Mouse (Mus musculus): ENCODE results near the gene Cfap299.

The Cfap299 gene

GRCm38 (mm10) chr5:98359912-98360311 lies 30.8 kb downstream of the Cfap299 start:
- no peak for DNase-seq (ENCODE audit: low read depth, low spot score)
- Histone ChIP-seq H3K36me3 (ENCODE audit: control insufficient read depth, insufficient read depth, low read length, poor library complexity, severe bottlenecking) (no peaks in the 10 kb centered on the region), H3K27me3 (ENCODE audit: control insufficient read depth, insufficient read depth, low read length, poor library complexity, severe bottlenecking) (no peaks in the 10 kb centered on the region)

GRCm38 (mm10) chr5:98360792-98361419 lies 31.8 kb downstream of the Cfap299 start:
- DNase-seq (ENCODE audit: low read depth, low spot score): no peak
- H3K27me3 ChIP-seq (ENCODE audit: control insufficient read depth, insufficient read depth, low read length, poor library complexity, severe bottlenecking): no peaks in the 10 kb centered on the region
- no peaks in the 10 kb centered on the region for H3K36me3 ChIP-seq (ENCODE audit: control insufficient read depth, insufficient read depth, low read length, poor library complexity, severe bottlenecking)

- Histone ChIP-seq H3K27me3 (ENCODE audit: control insufficient read depth, insufficient read depth, low read length, poor library complexity, severe bottlenecking) (no peaks in the 10 kb centered on the region), H3K36me3 (ENCODE audit: control insufficient read depth, insufficient read depth, low read length, poor library complexity, severe bottlenecking) (no peaks in the 10 kb centered on the region)
- DNase-seq (ENCODE audit: low read depth, low spot score): peak; percentile 3
Measured at GRCm38 (mm10) chr5:98363428-98363827, 34.3 kb downstream of the Cfap299 start.

- Histone ChIP-seq H3K27me3 (ENCODE audit: control insufficient read depth, insufficient read depth, low read length, poor library complexity, severe bottlenecking) (no peaks in the 10 kb centered on the region), H3K36me3 (ENCODE audit: control insufficient read depth, insufficient read depth, low read length, poor library complexity, severe bottlenecking) (no peaks in the 10 kb centered on the region)
- DNase-seq (ENCODE audit: low read depth, low spot score): no peak
Measured at GRCm38 (mm10) chr5:98365340-98365739, 36.2 kb downstream of the Cfap299 start.

- DNase-seq (ENCODE audit: low read depth, low spot score): no peak
- no peaks in the 10 kb centered on the region for H3K36me3 ChIP-seq (ENCODE audit: control insufficient read depth, insufficient read depth, low read length, poor library complexity, severe bottlenecking)
- no peaks in the 10 kb centered on the region for H3K27me3 ChIP-seq (ENCODE audit: control insufficient read depth, insufficient read depth, low read length, poor library complexity, severe bottlenecking)
Measured at GRCm38 (mm10) chr5:98368822-98369221, 39.7 kb downstream of the Cfap299 start.

GRCm38 (mm10) chr5:98369426-98369825 lies 40.3 kb downstream of the Cfap299 start:
- Histone ChIP-seq H3K27me3 (ENCODE audit: control insufficient read depth, insufficient read depth, low read length, poor library complexity, severe bottlenecking) (no peaks in the 10 kb centered on the region), H3K36me3 (ENCODE audit: control insufficient read depth, insufficient read depth, low read length, poor library complexity, severe bottlenecking) (no peaks in the 10 kb centered on the region)
- DNase-seq (ENCODE audit: low read depth, low spot score): no peak

GRCm38 (mm10) chr5:98376058-98376798 lies 47.1 kb downstream of the Cfap299 start:
- Histone ChIP-seq H3K36me3 (ENCODE audit: control insufficient read depth, insufficient read depth, low read length, poor library complexity, severe bottlenecking) (no peaks in the 10 kb centered on the region), H3K27me3 (ENCODE audit: control insufficient read depth, insufficient read depth, low read length, poor library complexity, severe bottlenecking) (no peaks in the 10 kb centered on the region)
- no peak for DNase-seq (ENCODE audit: low read depth, low spot score)

GRCm38 (mm10) chr5:98376799-98377090 lies 47.6 kb downstream of the Cfap299 start:
- no peaks in the 10 kb centered on the region for H3K36me3 ChIP-seq (ENCODE audit: control insufficient read depth, insufficient read depth, low read length, poor library complexity, severe bottlenecking)
- no peaks in the 10 kb centered on the region for H3K27me3 ChIP-seq (ENCODE audit: control insufficient read depth, insufficient read depth, low read length, poor library complexity, severe bottlenecking)
- no peak for DNase-seq (ENCODE audit: low read depth, low spot score)

GRCm38 (mm10) chr5:98380360-98380759 lies 51.3 kb downstream of the Cfap299 start:
- no peak for DNase-seq (ENCODE audit: low read depth, low spot score)
- Histone ChIP-seq H3K27me3 (ENCODE audit: control insufficient read depth, insufficient read depth, low read length, poor library complexity, severe bottlenecking) (no peaks in the 10 kb centered on the region), H3K36me3 (ENCODE audit: control insufficient read depth, insufficient read depth, low read length, poor library complexity, severe bottlenecking) (no peaks in the 10 kb centered on the region)

GRCm38 (mm10) chr5:98387054-98387453 lies 58.0 kb downstream of the Cfap299 start:
- DNase-seq (ENCODE audit: low read depth, low spot score): no peak
- Histone ChIP-seq H3K27me3 (ENCODE audit: control insufficient read depth, insufficient read depth, low read length, poor library complexity, severe bottlenecking) (no peaks in the 10 kb centered on the region), H3K36me3 (ENCODE audit: control insufficient read depth, insufficient read depth, low read length, poor library complexity, severe bottlenecking) (no peaks in the 10 kb centered on the region)

GRCm38 (mm10) chr5:98402165-98402564 lies 73.1 kb downstream of the Cfap299 start:
- Histone ChIP-seq H3K27me3 (ENCODE audit: control insufficient read depth, insufficient read depth, low read length, poor library complexity, severe bottlenecking) (no peaks in the 10 kb centered on the region), H3K36me3 (ENCODE audit: control insufficient read depth, insufficient read depth, low read length, poor library complexity, severe bottlenecking) (no peaks in the 10 kb centered on the region)
- DNase-seq (ENCODE audit: low read depth, low spot score): no peak

GRCm38 (mm10) chr5:98410060-98410459 lies 81.0 kb downstream of the Cfap299 start:
- H3K36me3 ChIP-seq (ENCODE audit: control insufficient read depth, insufficient read depth, low read length, poor library complexity, severe bottlenecking): no peaks in the 10 kb centered on the region
- no peak for DNase-seq (ENCODE audit: low read depth, low spot score)
- no peaks in the 10 kb centered on the region for H3K27me3 ChIP-seq (ENCODE audit: control insufficient read depth, insufficient read depth, low read length, poor library complexity, severe bottlenecking)

GRCm38 (mm10) chr5:98416385-98417145 lies 87.5 kb downstream of the Cfap299 start:
- H3K36me3 ChIP-seq (ENCODE audit: control insufficient read depth, insufficient read depth, low read length, poor library complexity, severe bottlenecking): no peaks in the 10 kb centered on the region
- H3K27me3 ChIP-seq (ENCODE audit: control insufficient read depth, insufficient read depth, low read length, poor library complexity, severe bottlenecking): no peaks in the 10 kb centered on the region
- DNase-seq (ENCODE audit: low read depth, low spot score): no peak

GRCm38 (mm10) chr5:98424965-98425364 lies 95.9 kb downstream of the Cfap299 start:
- DNase-seq (ENCODE audit: low read depth, low spot score): no peak
- Histone ChIP-seq H3K27me3 (ENCODE audit: control insufficient read depth, insufficient read depth, low read length, poor library complexity, severe bottlenecking) (no peaks in the 10 kb centered on the region), H3K36me3 (ENCODE audit: control insufficient read depth, insufficient read depth, low read length, poor library complexity, severe bottlenecking) (no peaks in the 10 kb centered on the region)

- Histone ChIP-seq H3K27me3 (ENCODE audit: control insufficient read depth, insufficient read depth, low read length, poor library complexity, severe bottlenecking) (no peaks in the 10 kb centered on the region), H3K36me3 (ENCODE audit: control insufficient read depth, insufficient read depth, low read length, poor library complexity, severe bottlenecking) (no peaks in the 10 kb centered on the region)
- DNase-seq (ENCODE audit: low read depth, low spot score): no peak
Measured at GRCm38 (mm10) chr5:98426112-98426511, 97.0 kb downstream of the Cfap299 start.

All from splenic B cell, adult 2 months (primary cell).